Mouse (Mus musculus) T-helper 17 cell (primary cell): Measurements from ENCODE around the gene Rbm38.

Experiments
- in situ Hi-C, 2 experiments: fragments of 300-600 bp; cut with MboI, MseI; formaldehyde crosslinking; loops; 1 replicate in 1 of 2; 2 replicates in 1 of 2; pipeline ENCODE4 v1.15.1; 2025; ENCODE audit warnings: high pct_unique_total_duplicates in 2 of 2

The Rbm38 gene

DNA sequence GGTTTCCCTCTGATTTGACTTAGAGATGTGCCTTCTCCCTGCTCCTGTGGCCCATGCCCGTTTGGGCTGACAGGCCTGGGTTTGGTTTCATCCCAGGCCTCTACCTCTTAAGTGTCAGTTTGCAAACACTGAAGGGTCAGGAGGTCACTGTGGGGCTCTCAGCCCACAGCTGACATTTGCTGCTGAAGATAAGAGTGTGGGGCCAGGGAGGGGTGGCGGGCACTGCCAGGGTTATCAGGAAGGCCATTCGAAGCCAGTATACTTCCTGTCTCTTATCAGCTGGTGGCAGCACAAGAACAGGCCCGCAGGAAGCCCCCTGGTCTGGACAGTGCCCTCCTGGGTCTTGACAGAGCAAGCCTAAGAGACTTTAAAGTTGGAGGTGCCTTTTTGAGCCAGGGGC, 14.7 kb downstream of the Rbm38 start:
- in situ Hi-C loops, result no loop called here

DNA sequence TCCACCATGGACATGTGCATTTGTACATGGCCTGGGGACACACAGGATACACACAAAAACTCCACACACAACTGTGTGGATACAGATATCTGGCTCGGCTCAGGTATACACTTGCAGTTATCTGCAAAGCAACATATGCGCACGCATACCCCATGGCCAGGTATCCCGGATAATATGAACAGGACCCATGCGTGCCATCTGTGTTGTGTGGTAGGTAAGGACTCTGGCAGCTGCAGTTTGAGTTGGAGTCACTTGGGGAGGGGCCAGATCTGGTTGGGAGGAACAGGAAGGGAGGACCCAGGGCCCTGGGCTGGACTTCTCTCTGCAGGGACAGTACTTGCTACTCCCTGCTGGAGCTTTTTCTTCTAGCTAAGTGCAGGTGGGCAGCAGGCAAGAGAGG, 15.4 kb downstream of the Rbm38 start:
- in situ Hi-C loops, result no loop called here

- in situ Hi-C loops, result no loop called here
Measured at GRCm38 (mm10) chr2:173036055-173036454, 15.8 kb downstream of the Rbm38 start.

DNA sequence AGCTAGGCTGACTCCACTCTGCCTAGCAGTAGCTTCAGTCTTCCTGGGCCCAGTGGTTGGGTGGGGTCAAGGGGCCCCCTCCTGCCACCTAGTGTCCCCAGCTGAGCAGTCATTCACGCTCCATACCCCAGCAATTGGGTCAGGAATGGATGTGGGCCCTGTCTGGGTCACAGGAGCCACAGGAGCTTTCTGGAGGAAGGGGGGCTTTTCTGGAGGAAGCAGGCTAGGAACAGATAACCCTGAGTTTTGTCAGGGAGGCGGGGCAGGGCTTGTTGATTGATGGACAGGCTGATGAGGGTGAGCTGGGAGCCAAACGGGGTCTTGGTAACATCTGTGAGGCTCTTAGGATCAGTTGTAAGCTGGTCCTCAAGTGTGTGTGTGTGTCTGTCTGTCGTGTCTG, 16.3 kb downstream of the Rbm38 start:
- in situ Hi-C loops, result no loop called here

DNA sequence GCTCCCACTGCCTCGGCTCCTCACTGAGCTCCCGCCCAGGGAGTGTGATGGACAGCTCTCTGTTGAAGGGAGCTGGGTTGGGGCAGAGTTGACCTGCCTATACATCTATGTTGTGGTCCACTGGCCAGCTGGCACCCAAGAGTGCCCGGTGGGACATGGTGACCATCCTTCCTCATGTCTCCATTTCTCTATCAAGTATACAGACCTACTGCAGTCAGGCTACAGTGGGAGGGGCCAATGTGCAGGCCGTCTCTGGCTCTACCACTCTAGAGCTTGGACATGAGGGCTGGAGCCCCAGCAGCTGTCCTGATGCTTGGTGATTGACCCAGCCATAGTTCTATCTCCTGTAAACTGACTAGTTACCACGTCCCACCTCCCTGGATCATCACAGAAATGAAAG, 17.0 kb downstream of the Rbm38 start:
- in situ Hi-C loops, result no loop called here

- in situ Hi-C loops, result no loop called here
Measured at GRCm38 (mm10) chr2:173037827-173038607, 17.7 kb downstream of the Rbm38 start.

- in situ Hi-C loops, result no loop called here
Measured at GRCm38 (mm10) chr2:173039041-173039440, 18.7 kb downstream of the Rbm38 start.

- in situ Hi-C loops, result no loop called here
Measured at GRCm38 (mm10) chr2:173040803-173041202, 20.5 kb downstream of the Rbm38 start.

- in situ Hi-C loops, result no loop called here
Measured at GRCm38 (mm10) chr2:173041242-173041641, 20.9 kb downstream of the Rbm38 start.

DNA sequence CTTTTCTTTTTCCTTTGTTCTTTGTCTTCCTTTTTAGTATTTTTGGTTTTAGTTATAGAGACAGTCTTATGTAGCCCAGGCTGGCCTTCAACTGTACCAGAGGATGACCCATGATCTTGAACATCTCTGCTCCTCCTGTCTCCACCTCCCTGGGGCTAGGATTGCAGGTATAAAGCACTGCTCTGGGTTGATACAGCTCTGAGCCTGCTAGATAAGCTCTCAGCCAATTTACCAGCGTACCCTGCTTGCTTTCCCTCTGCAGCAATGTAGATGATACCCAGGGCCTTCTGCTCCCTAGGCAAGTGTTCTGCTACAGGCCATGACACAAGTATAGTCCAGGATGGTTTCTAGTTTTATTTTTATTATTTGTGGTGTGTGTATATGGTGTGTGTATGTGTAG, 21.6 kb downstream of the Rbm38 start:
- in situ Hi-C loops, result no loop called here

DNA sequence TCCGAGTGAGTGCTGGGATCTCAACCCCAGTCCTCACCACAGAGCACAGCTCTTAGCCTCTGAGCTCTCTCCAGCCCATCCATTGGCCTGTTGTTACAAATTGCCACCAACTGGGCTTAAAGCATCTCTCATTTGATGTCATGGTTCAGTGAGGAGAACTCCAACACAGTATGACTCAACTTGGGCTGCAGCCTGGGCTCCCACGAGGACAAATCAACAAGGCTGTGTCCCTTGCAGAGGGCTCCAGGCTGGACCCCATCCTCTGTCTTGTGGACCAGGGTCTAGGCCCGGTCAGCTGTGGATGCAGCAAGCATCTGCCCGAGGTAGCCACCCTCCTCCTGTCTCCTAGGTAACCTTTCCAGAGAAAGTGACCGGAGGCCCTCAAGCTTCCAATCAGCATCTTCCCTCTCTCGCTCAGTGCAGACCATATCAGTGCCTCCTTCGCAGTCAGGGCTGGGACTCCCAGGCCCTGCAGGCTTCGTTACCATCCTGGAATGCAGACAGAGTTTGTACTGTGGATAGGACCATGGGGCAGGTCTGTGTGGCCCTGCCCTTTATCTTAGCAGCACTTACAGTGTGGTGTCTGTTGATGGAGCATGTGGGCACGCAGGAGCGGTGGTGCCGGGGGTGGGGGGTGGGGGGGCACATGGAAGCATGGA, 22.3 kb downstream of the Rbm38 start:
- in situ Hi-C loops, result no loop called here

- in situ Hi-C loops, result no loop called here
Measured at GRCm38 (mm10) chr2:173044198-173044970, 24.1 kb downstream of the Rbm38 start.

- in situ Hi-C loops, result no loop called here
Measured at GRCm38 (mm10) chr2:173046582-173047297, 26.4 kb downstream of the Rbm38 start.

GRCm38 (mm10) chr2:173047471-173047870, 27.2 kb downstream of the Rbm38 start:
- in situ Hi-C loops, result no loop called here

DNA sequence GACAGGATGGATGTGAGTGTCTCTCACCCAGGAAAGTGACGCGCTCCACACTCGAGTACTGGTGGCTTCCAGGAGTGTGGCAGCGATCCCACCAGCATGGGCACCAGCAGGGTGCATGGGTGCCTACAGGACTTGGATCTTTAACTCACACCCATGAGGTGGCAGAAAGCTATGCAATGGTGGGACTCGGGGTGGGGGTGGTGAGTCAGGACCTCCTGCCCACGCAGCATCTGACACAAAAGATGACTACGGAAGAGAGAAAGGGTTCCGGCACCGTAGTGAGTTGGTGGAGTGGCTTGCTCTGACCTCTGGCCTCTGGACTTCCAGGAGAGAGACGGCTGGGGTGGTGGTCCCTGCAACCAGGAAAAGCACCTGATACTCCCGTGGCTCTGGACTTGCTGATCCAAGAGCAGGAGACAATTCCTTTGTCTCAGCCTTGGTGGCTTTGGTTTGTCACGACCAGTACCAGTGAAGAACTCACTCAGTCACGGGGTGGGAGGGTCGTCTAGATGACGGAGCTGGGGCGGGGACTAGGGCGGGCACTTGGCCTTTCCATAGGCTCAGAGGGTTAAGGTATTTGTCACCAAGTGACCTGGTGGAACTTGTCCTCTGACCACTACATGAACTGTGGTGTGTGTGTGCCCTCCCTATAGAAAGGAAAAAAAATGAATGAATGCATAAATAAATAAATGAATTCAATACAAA, 27.9 kb downstream of the Rbm38 start:
- in situ Hi-C loops, result no loop called here

DNA sequence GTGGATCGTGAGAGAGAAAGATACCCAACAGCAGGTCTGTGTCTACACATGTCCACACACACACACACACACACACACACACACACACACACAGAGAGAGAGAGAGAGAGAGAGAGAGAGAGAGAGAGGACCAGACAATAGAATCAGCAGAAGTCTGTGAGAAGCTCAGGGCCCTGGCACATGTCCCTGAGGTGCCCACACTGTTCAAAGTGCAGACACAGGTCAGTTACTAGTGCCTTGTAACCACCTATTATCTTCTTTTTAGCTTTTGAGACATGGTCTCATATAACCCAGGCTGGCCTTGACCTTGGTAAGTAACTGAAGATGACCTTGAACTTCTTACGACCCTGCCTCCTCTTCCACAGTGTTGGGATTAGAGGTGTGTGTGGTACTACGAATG, 28.9 kb downstream of the Rbm38 start:
- in situ Hi-C loops, result no loop called here

- in situ Hi-C loops, result no loop called here
Measured at GRCm38 (mm10) chr2:173049817-173050216, 29.5 kb downstream of the Rbm38 start.

- in situ Hi-C loops, result no loop called here
Measured at GRCm38 (mm10) chr2:173050604-173051382, 30.5 kb downstream of the Rbm38 start.

- in situ Hi-C loops, result no loop called here
Measured at GRCm38 (mm10) chr2:173052881-173053280, 32.6 kb downstream of the Rbm38 start.

DNA sequence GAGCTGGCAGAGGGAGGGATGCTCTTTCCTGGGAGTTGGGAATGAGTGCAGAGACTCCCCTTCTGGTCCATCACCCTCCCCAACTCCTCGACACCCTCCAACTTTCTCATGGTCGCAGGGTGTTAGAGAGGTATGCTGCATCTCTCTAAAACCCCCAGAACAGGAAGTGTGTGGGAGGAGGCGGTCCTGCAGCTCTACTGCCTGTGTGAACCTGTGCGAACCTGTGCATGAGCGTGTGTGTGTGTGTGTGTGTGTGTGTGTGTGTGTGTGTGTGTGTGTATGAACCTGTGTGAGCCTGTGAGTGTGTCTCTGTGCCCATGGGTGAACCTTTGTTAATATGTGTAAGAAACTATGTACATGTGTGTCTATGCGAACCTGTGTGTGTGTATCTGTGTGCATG, 33.5 kb downstream of the Rbm38 start:
- in situ Hi-C loops, result no loop called here
